Mouse (Mus musculus) forebrain, embryonic 10.5 days (tissue): ENCODE data around the gene Atp2b4. TPM values are rescaled to one million over a fixed set of nuclear protein-coding genes. Genes with fewer than 3 reads are reported as not detected.

Experiments used
- DNase-seq: peaks from one replicate; pipeline ENCODE4 v3.0.0-alpha.2; 2017; ENCODE audit warnings: low spot score; ENCODE audit errors: extremely low spot score
- H3K27ac ChIP-seq: fragments of 300-500 bp; sonication (generic); 2 replicates; pipeline ENCODE4 v1.5.1; 2016; ENCODE audit warnings: mild to moderate bottlenecking
- H3K27me3 ChIP-seq: fragments of 300-500 bp; sonication (generic); 2 replicates; pipeline ENCODE4 v1.6.1; 2016; ENCODE audit warnings: mild to moderate bottlenecking; ENCODE audit not compliant: poor library complexity, severe bottlenecking
- H3K36me3 ChIP-seq: fragments of 300-500 bp; sonication (generic); replicated peaks from 2 replicates; pipeline ENCODE4 v1.6.1; 2016; ENCODE audit warnings: mild to moderate bottlenecking, moderate library complexity
- H3K4me1 ChIP-seq: fragments of 300-500 bp; sonication (generic); 2 replicates; pipeline ENCODE4 v1.6.1; 2016
- H3K4me3 ChIP-seq: fragments of 300-500 bp; sonication (generic); 2 replicates; pipeline ENCODE4 v1.5.1; 2016; ENCODE audit warnings: mild to moderate bottlenecking, moderate library complexity
- H3K9me3 ChIP-seq: fragments of 300-500 bp; sonication (generic); 2 replicates; pipeline ENCODE4 v1.6.1; 2016; ENCODE audit warnings: mild to moderate bottlenecking, moderate library complexity
- WGBS: fragments of 180-500 bp; shearing (Covaris S2); methylation state at CpG from one replicate; pipeline ENCODE4 v1.1.7; 2016; 5-methylcytosine and 5-hydroxymethylcytosine counted together
- polyA plus RNA-seq: library from polyadenylated mRNA; unstranded; fragments of >200 nt; fragmentation: Nextera tagmentation; extraction: Ambion mirVana; gene quantifications from 2 replicates; pipeline ENCODE4 v1.2.1, GENCODE M21; 2016

Atp2b4 gene
- polyA plus RNA-seq, 1 experiment from 2014 or later = 4.2 TPM

DNA sequence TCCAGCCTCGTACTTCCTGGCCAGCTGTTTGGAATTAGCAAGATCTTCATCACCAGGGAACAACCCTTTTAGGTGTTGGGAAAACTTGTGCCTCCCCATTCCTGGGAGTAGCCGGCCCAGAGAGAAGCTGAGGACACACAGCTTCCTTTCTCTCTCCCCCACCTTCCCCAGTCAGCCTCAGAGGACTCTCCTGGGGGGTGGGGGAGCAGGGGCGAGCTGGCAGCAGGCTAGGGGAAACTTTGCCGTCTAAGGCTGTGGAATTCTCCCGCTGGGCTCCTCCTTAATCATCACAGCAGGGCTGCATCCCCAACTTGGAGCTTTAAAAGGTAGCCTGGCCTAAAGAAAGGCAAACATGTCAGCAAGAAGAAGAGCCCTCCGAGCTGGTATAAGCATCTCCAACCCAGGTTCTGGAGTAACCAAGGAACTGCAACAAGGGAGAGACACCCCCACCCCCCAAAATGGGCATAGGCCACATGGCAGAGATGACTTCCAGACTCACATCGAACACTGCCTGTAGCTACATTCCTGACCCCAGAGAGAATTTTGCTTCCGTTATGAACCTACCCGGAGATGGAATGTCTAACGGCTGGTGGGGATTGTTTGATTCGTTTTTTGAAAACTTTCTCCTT is 33.8 kb downstream of the Atp2b4 start:
- H3K27me3 ChIP-seq = no peaks in the 10 kb centered on the region
- peaks cover 52% of the 10 kb centered on the region for H3K4me1 ChIP-seq
- H3K9me3 ChIP-seq = no peaks in the 10 kb centered on the region
- no peaks in the 10 kb centered on the region for H3K36me3 ChIP-seq
- 23% methylated on average over 11 of the region's 11 CpGs for WGBS
- peak overlapping the region; percentile 80 for H3K27ac ChIP-seq
- DNase-seq = peak; percentile 27
- H3K4me3 ChIP-seq = no peak overlapping the region

- 83% methylated on average over 4 of the region's 4 CpGs for WGBS
- Histone ChIP-seq H3K27me3 (no peaks in the 10 kb centered on the region), H3K4me1 (peaks cover 56% of the 10 kb centered on the region), H3K9me3 (no peaks in the 10 kb centered on the region), H3K36me3 (no peaks in the 10 kb centered on the region), H3K27ac (0 out of 2 replicates have a peak overlapping the region, but pooled peaks have one; percentile 11), H3K4me3 (no peak overlapping the region)
- no peak for DNase-seq
Measured at GRCm38 (mm10) chr1:133765376-133765775, 35.5 kb downstream of the Atp2b4 start.

GRCm38 (mm10) chr1:133762946-133763422 is 37.9 kb downstream of the Atp2b4 start:
- DNase-seq = no peak
- Histone ChIP-seq H3K4me1 (peaks cover 54% of the 10 kb centered on the region), H3K27me3 (no peaks in the 10 kb centered on the region), H3K27ac (peak overlapping the region; percentile 72), H3K36me3 (no peaks in the 10 kb centered on the region), H3K4me3 (no peak overlapping the region), H3K9me3 (no peaks in the 10 kb centered on the region)
- WGBS = 48% methylated on average over 5 of the region's 5 CpGs

GRCm38 (mm10) chr1:133761278-133761677 is 39.6 kb downstream of the Atp2b4 start:
- Histone ChIP-seq H3K9me3 (no peaks in the 10 kb centered on the region), H3K36me3 (no peaks in the 10 kb centered on the region), H3K4me1 (peaks cover 37% of the 10 kb centered on the region), H3K4me3 (no peak overlapping the region), H3K27me3 (no peaks in the 10 kb centered on the region), H3K27ac (no peak overlapping the region)
- 84% methylated on average over 5 of the region's 5 CpGs for WGBS
- DNase-seq = no peak

DNA sequence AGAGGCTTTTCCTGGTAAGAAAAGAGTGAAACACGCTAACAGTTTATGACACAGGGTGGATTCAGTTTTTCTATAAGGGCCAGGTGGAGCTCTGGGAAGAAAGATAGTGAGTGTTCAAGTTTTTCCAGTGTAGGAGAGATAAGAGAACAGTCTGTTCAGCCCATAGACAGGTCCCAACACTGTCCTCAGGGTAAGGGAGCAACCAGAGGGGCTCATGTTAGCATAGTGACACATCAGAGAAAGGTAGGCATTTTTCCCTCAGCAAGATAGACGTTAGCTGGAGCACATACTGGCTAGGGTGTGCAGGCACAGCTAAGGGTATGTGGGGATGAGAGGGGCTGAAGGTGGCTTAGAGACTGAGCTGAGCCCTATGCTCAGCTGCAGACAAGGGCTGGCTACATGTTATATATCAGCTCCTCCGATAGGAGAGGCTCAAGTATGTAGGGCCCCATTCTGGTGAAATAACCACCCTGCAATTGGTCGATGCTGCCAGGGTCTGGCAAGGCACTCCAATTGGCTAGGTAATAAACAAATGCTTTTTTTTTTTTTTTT is 46.4 kb downstream of the Atp2b4 start:
- 87% methylated on average over 4 of the region's 4 CpGs for WGBS
- no peaks in the 10 kb centered on the region for H3K36me3 ChIP-seq
- no peak for DNase-seq
- peaks cover 1% of the 10 kb centered on the region for H3K4me1 ChIP-seq
- no peak overlapping the region for H3K27ac ChIP-seq
- H3K4me3 ChIP-seq = no peak overlapping the region
- H3K9me3 ChIP-seq = no peaks in the 10 kb centered on the region
- no peaks in the 10 kb centered on the region for H3K27me3 ChIP-seq

- Histone ChIP-seq H3K36me3 (no peaks in the 10 kb centered on the region), H3K9me3 (no peaks in the 10 kb centered on the region), H3K4me3 (no peak overlapping the region), H3K27ac (no peak overlapping the region), H3K4me1 (peaks cover 6% of the 10 kb centered on the region), H3K27me3 (no peaks in the 10 kb centered on the region)
- no peak for DNase-seq
- 90% methylated on average over 8 of the region's 8 CpGs for WGBS
Measured at GRCm38 (mm10) chr1:133753325-133753724, 47.5 kb downstream of the Atp2b4 start.

DNA sequence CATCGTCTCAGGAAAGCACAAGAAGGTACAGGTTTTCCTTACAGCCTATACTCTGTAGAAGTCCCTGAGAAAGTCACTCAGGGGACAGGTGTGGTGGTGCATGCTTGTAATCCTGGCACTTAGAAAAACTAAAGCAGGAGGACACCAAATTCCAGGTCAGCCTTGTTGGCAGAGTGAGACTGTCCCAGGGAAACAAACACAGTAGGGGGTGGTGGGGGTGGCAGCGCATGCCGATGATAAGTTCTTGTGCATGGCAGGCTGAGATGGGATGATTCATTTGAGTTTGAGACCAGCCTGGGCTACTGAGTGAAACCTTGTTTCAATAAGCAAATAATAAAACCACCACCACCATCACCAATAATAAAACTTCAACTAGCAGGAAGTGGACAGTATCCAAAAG is 49.2 kb downstream of the Atp2b4 start:
- Histone ChIP-seq H3K4me3 (no peak overlapping the region), H3K27ac (no peak overlapping the region), H3K4me1 (peaks cover 13% of the 10 kb centered on the region), H3K9me3 (no peaks in the 10 kb centered on the region), H3K36me3 (no peaks in the 10 kb centered on the region), H3K27me3 (no peaks in the 10 kb centered on the region)
- WGBS = 86% methylated on average over 3 of the region's 3 CpGs
- no peak for DNase-seq

DNA sequence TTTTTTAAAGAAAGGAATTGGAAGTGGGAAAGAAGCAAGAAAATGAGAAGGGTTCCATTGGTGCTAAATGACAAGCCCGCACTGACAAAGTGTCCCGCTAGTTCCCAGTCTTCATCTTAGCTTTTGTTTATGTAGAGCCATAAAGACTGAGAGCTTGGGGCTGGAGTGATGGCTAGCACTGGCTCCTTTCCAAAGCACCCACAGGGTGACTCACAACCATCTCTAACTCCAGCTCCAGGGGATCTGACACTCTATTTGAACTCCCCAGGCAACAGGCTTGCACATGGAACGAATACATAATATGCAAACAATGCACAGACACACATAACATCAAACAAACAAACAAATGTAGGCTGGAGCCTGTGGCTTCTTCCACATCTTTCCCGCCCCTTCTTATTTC is 50.9 kb downstream of the Atp2b4 start:
- DNase-seq = no peak
- Histone ChIP-seq H3K4me3 (no peak overlapping the region), H3K27me3 (peaks cover 10% of the 10 kb centered on the region; the same call in 1 of the 2 replicates), H3K9me3 (no peaks in the 10 kb centered on the region), H3K4me1 (peaks cover 15% of the 10 kb centered on the region), H3K27ac (no peak overlapping the region), H3K36me3 (no peaks in the 10 kb centered on the region)
- WGBS = 90% methylated on average over 4 of the region's 4 CpGs

DNA sequence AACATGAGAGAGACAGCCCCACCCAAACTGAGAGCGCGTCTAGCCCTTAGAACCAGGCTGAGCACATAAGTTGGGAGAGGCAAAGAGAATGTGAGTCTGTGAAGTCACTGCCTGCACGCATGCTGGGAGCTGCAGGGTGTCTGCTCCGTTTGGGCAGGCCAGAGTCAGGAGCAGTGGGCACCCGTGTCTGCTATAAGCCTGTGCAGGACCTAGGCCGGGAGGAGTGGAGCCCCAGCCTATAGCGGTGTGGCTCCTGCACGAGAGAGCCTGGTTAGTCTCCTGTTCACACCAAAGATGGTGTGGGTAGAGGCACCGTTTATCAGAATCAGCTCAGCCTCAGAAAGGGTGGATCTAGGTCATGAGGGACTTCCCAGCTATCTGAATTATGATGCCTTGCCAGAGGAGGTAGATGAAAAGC is 55.8 kb downstream of the Atp2b4 start:
- H3K36me3 ChIP-seq = no peaks in the 10 kb centered on the region
- no peak for DNase-seq
- peaks cover 49% of the 10 kb centered on the region for H3K27me3 ChIP-seq
- peaks cover 52% of the 10 kb centered on the region for H3K4me1 ChIP-seq
- no peaks in the 10 kb centered on the region for H3K9me3 ChIP-seq
- 0 out of 2 replicates have a peak overlapping the region, but pooled peaks have one; percentile 2 for H3K27ac ChIP-seq
- 67% methylated on average over 9 of the region's 9 CpGs for WGBS
- no peak overlapping the region for H3K4me3 ChIP-seq

DNA sequence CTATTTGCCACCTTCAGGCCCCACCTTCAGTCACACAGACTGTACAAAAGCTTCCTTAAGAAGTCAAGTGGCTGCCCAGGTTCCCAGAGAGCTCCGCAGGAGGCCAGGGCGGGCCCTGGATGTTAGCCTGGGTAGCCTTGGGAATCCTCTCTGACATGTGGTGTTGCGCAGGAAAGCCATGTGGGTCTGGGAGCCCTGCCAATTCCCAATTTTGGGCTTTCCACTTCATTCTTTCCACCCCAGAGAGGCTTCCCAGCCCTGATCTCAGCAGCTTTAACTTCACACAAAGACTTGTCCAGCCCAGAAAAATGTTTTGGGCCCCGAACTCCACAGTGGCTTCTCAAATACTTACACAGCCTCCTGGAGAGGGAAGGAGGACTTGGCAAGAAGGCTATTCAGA is 56.2 kb downstream of the Atp2b4 start:
- no peaks in the 10 kb centered on the region for H3K36me3 ChIP-seq
- H3K4me1 ChIP-seq = peaks cover 52% of the 10 kb centered on the region
- H3K4me3 ChIP-seq = no peak overlapping the region
- DNase-seq = no peak
- H3K27ac ChIP-seq = no peak overlapping the region
- 72% methylated on average over 4 of the region's 4 CpGs for WGBS
- H3K27me3 ChIP-seq = peaks cover 54% of the 10 kb centered on the region
- no peaks in the 10 kb centered on the region for H3K9me3 ChIP-seq

- Histone ChIP-seq H3K27me3 (peaks cover 54% of the 10 kb centered on the region), H3K9me3 (no peaks in the 10 kb centered on the region), H3K4me1 (peaks cover 45% of the 10 kb centered on the region), H3K27ac (peak overlapping the region; percentile 74), H3K4me3 (no peak overlapping the region), H3K36me3 (no peaks in the 10 kb centered on the region)
- no peak for DNase-seq
- WGBS = 21% methylated on average over 8 of the region's 8 CpGs
Measured at GRCm38 (mm10) chr1:133742517-133742916, 58.3 kb downstream of the Atp2b4 start.

DNA sequence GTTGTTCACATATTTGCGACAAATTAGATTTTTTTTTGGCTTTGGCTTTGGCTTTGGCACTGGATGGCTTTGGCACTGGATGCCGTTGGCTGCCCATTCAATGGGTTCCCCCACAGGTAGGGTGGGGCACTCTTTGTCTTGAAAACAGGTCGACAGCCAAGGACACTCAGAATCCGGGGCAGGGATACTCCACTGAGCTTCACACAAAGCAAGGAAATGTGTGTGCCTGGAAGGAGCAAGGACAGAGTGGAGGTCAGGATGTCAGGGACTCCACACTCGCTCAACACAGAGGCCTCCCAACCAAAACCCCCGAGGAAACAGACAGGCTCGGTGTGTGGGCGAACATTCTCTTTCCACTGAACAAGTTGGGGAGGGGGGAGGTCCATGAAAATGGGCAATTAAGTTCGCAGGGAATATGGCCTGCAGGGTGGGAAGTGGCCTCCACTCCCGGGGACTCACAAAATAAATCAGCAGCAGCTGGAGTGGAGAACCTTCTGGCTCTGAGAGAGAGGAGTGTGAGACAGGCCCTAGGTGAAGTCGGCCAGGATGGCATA is 58.9 kb downstream of the Atp2b4 start:
- Histone ChIP-seq H3K27me3 (peaks cover 57% of the 10 kb centered on the region), H3K4me3 (no peak overlapping the region), H3K27ac (peak overlapping the region; percentile 74), H3K4me1 (peaks cover 40% of the 10 kb centered on the region), H3K36me3 (no peaks in the 10 kb centered on the region), H3K9me3 (no peaks in the 10 kb centered on the region)
- WGBS = 54% methylated on average over 11 of the region's 11 CpGs
- no peak for DNase-seq

- Histone ChIP-seq H3K4me1 (peaks cover 44% of the 10 kb centered on the region), H3K27ac (peak overlapping the region; percentile 74; the same call in 1 of the 2 replicates), H3K4me3 (no peak overlapping the region), H3K27me3 (peaks cover 62% of the 10 kb centered on the region), H3K36me3 (no peaks in the 10 kb centered on the region), H3K9me3 (no peaks in the 10 kb centered on the region)
- 77% methylated on average over 6 of the region's 6 CpGs for WGBS
- no peak for DNase-seq
Measured at GRCm38 (mm10) chr1:133741171-133741570, 59.7 kb downstream of the Atp2b4 start.
